Mouse (Mus musculus) limb, embryonic 10.5 days (tissue): ENCODE data around the gene Gtf2a1l. TPM values are rescaled to one million over a fixed set of nuclear protein-coding genes. Genes with fewer than 3 reads are reported as not detected.

Experiments
- DNase-seq: peaks from one replicate; pipeline ENCODE4 v3.0.0-alpha.2; 2017; ENCODE audit warnings: low spot score
- H3K27ac ChIP-seq: fragments of 300-500 bp; sonication (generic); 2 replicates; pipeline ENCODE4 v1.5.1; 2016; ENCODE audit warnings: mild to moderate bottlenecking
- H3K27me3 ChIP-seq: fragments of 300-500 bp; sonication (generic); 2 replicates; pipeline ENCODE4 v1.6.1; 2016; ENCODE audit warnings: low read depth, mild to moderate bottlenecking; ENCODE audit not compliant: poor library complexity, severe bottlenecking
- H3K36me3 ChIP-seq: fragments of 300-500 bp; sonication (generic); 2 replicates; pipeline ENCODE4 v1.6.1; 2016; ENCODE audit warnings: mild to moderate bottlenecking, moderate library complexity
- H3K4me1 ChIP-seq: fragments of 300-500 bp; sonication (generic); 2 replicates; pipeline ENCODE4 v1.6.1; 2016
- H3K4me3 ChIP-seq: fragments of 300-500 bp; sonication (generic); 2 replicates; pipeline ENCODE4 v1.5.1; 2016; ENCODE audit warnings: mild to moderate bottlenecking, moderate library complexity
- H3K9me3 ChIP-seq: fragments of 300-500 bp; sonication (generic); replicated peaks from 2 replicates; pipeline ENCODE4 v1.6.1; 2016; ENCODE audit warnings: mild to moderate bottlenecking
- WGBS: fragments of 180-500 bp; shearing (Covaris S2); methylation state at CpG from one replicate; pipeline ENCODE4 v1.1.7; 2016; 5-methylcytosine and 5-hydroxymethylcytosine counted together
- polyA plus RNA-seq: library from polyadenylated mRNA; unstranded; fragments of >200 nt; fragmentation: Nextera tagmentation; extraction: Ambion mirVana; gene quantifications from 2 replicates; pipeline ENCODE4 v1.2.1, GENCODE M21; 2016

Gene Gtf2a1l
- 0.24 and 0.38 TPM in 2 replicates for polyA plus RNA-seq

DNA sequence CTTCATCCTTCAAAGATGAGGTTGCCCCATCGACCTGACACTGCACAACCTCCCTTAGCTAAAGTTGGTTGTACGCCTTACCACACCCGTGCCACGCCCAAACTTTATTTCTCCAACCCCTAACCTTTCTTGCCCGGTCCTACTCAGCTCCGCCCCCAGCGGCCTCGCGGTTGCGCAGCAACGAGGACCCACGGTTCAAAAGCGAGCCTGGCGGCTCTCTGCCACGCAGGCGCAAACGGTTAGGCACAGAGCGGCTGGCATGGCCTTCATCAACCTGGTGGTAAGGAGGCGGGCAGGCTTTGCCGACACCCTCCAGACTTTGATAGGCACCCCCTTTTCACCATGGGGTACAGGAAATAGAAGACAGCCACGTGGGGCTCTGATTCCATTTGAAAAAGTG lies at the start of gene Gtf2a1l:
TSS of gene Gtf2a1l (plus strand) at position 209 of the 400 bp plus-strand sequence.
- peak; percentile 65 for DNase-seq
- Histone ChIP-seq H3K27me3 (no peaks in the 10 kb centered on the region), H3K4me1 (peaks cover 42% of the 10 kb centered on the region), H3K27ac (peak within 1 kb of the TSS; percentile 73), H3K4me3 (peak within 1 kb of the TSS; percentile 32; the same call in 1 of the 2 replicates), H3K9me3 (no peaks in the 10 kb centered on the region), H3K36me3 (no peaks in the 10 kb centered on the region)
- WGBS = 37% methylated on average over 21 of the region's 21 CpGs

DNA sequence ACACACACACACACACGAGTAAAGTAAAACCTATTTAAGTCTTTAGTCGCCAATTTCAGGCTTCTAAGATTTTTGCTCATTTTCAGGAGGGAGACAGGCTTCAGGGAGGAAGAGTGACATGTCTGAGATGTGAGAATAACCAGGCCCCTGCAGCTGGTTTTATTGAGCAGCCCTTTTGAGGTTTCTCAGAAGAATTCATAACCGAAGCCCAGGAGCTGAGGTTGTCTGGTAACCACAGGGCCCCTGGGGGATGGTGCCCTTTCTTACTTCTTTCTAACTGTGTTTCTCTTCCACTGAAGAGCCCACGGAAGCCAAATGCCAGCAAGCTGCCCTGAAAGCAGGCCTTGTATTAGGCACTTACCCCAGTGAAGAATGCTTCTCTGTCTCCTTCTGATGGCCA lies 47.5 kb upstream of the Gtf2a1l start:
- Histone ChIP-seq H3K9me3 (no peaks in the 10 kb centered on the region), H3K36me3 (peaks cover 29% of the 10 kb centered on the region), H3K4me3 (no peak overlapping the region), H3K4me1 (peaks cover 8% of the 10 kb centered on the region), H3K27ac (no peak overlapping the region), H3K27me3 (no peaks in the 10 kb centered on the region)
- 80% methylated on average over 4 of the region's 4 CpGs for WGBS
- DNase-seq = no peak

DNA sequence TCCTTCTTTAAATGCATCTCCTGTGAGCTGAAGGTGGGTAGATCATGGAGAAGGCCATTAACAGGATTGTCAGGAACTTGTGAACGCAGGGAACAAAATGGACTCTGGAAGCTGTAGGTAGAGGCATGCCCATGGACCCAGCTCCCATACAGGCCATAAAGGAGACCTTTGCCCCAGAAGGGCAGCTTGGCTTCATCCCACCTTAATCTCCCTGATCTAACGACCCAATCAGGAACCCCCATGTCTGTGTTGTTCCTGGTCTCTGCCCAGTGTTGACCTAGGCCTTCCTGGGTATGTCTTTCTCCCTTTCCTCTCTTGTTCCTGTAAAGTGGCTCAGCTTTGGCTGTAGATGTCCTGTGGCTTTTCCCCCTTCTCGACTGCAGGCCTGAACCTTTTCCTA lies 47.1 kb upstream of the Gtf2a1l start:
- no peak overlapping the region for H3K27ac ChIP-seq
- H3K27me3 ChIP-seq = no peaks in the 10 kb centered on the region
- peaks cover 12% of the 10 kb centered on the region for H3K4me1 ChIP-seq
- H3K4me3 ChIP-seq = no peak overlapping the region
- WGBS = 92% methylated on average over 3 of the region's 3 CpGs
- H3K9me3 ChIP-seq = no peaks in the 10 kb centered on the region
- no peak for DNase-seq
- peaks cover 29% of the 10 kb centered on the region for H3K36me3 ChIP-seq

DNA sequence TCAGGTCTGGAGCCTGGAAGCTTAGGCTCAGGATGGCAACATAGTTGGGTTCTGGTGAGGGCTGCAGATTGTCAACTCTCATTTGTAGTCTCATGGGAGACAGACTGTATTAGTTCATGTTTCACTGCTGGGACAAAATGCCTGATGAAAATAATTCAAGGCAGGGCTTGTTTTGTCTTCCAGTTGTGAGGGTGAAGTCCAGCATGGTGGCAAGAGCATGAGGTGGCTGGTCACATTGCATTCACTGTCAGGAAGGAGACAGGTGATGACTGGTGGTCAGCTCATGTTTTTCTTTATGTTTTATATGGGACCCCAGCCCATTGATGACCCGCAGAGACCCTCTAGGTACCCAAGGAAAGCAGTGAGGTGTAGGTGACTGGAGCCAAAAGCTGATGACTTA lies 45.7 kb upstream of the Gtf2a1l start:
- no peak overlapping the region for H3K4me3 ChIP-seq
- no peaks in the 10 kb centered on the region for H3K9me3 ChIP-seq
- DNase-seq = no peak
- H3K4me1 ChIP-seq = peaks cover 20% of the 10 kb centered on the region
- WGBS = 94% methylated on average over 1 of the region's 1 CpGs
- H3K27ac ChIP-seq = no peak overlapping the region
- H3K36me3 ChIP-seq = peaks cover 29% of the 10 kb centered on the region
- H3K27me3 ChIP-seq = no peaks in the 10 kb centered on the region

DNA sequence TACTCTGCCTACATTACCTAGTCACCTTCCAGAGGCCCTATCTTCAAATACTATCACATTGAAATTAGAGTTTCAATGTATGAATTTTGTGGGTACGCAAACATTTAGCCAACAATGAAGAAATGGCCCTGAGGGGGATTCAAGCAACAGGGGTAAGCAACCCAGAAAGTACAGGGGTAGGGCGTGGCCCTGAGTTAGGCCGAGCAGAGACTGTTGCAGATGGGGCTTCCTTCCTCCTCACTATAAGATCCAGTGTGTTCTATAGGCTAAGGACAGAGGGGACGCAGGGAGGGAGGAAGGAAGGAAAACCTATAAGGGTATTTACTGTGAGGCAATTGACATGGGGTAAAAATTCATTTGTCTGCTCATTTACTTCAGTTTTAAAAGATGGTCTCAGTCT lies 44.1 kb upstream of the Gtf2a1l start:
- WGBS = 90% methylated on average over 4 of the region's 4 CpGs
- Histone ChIP-seq H3K9me3 (no peaks in the 10 kb centered on the region), H3K27ac (no peak overlapping the region), H3K27me3 (no peaks in the 10 kb centered on the region), H3K4me3 (no peak overlapping the region), H3K36me3 (peaks cover 29% of the 10 kb centered on the region), H3K4me1 (peaks cover 29% of the 10 kb centered on the region)
- DNase-seq = no peak

DNA sequence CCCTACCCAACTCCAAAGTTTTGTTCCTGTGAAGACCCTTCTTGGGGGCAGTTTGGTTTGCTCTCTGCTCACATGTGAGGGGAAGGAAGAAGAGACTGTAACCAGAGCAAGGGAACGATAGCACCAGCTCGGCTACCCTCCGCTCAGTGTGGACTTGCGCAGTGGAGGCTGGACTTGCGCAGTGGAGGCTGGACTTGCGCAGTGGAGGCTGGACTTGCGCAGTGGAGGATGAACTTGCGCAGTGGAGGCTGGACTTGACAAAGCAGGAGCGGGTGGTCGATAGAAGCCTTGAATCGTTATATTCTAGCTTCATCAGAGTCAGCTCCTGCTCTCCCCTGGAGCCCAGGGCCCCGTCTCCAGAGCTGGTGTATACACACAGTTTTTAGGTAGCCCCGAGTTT lies 43.1 kb upstream of the Gtf2a1l start:
- Histone ChIP-seq H3K27ac (peak overlapping the region; percentile 51; the same call in 1 of the 2 replicates), H3K36me3 (peaks cover 27% of the 10 kb centered on the region), H3K27me3 (no peaks in the 10 kb centered on the region), H3K4me1 (peaks cover 39% of the 10 kb centered on the region), H3K9me3 (no peaks in the 10 kb centered on the region), H3K4me3 (no peak overlapping the region)
- no peak for DNase-seq
- WGBS = 92% methylated on average over 13 of the region's 13 CpGs

DNA sequence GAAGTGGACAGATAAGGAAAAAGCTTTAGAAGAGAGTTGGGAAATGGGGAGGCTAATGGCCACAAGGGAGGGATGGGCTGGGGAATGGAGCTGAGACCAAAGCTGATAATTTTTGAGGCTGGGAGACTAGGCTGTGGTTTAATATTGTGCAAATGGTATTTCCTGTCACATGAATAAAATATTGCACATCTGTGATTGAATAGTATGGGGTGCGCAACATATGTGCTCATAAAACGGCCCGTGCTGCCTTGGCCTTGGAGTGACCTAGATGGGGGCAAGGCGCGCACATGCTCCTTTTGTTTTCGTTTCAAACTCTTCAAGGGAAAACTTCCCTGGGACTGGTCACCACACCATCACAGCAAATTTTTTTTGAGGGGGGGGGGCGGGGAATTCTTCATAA lies 42.5 kb upstream of the Gtf2a1l start:
- H3K9me3 ChIP-seq = no peaks in the 10 kb centered on the region
- H3K4me1 ChIP-seq = peaks cover 41% of the 10 kb centered on the region
- H3K4me3 ChIP-seq = no peak overlapping the region
- no peak for DNase-seq
- H3K27me3 ChIP-seq = no peaks in the 10 kb centered on the region
- WGBS = 78% methylated on average over 7 of the region's 7 CpGs
- peaks cover 22% of the 10 kb centered on the region for H3K36me3 ChIP-seq
- H3K27ac ChIP-seq = peak overlapping the region; percentile 72

DNA sequence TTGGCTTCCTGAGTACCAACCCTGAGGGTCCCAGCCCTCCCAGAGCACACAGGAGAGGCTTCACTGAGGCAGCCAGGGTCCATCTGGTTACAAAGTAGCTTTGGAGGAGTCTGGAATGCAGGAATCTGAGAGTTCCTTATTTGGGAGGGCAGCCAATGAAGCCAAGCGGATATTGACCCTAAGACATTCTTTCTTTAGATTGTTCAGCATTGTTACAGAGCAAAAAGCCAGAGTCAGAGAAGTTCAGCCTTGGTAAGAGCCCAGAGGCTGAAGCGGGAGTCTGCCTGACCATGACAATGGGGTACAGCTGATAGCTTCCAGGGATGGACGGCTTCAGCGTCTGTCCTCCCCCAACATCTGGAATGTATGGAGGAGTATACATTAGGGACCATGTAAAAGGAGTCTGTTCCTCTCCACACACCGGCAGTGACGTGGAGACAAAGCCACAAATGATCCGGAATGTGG lies 42.1 kb upstream of the Gtf2a1l start:
- Histone ChIP-seq H3K27ac (peak overlapping the region; percentile 72), H3K9me3 (no peaks in the 10 kb centered on the region), H3K36me3 (peaks cover 19% of the 10 kb centered on the region), H3K4me1 (peaks cover 41% of the 10 kb centered on the region), H3K27me3 (no peaks in the 10 kb centered on the region), H3K4me3 (no peak overlapping the region)
- DNase-seq = peak; percentile 36
- 67% methylated on average over 7 of the region's 7 CpGs for WGBS

DNA sequence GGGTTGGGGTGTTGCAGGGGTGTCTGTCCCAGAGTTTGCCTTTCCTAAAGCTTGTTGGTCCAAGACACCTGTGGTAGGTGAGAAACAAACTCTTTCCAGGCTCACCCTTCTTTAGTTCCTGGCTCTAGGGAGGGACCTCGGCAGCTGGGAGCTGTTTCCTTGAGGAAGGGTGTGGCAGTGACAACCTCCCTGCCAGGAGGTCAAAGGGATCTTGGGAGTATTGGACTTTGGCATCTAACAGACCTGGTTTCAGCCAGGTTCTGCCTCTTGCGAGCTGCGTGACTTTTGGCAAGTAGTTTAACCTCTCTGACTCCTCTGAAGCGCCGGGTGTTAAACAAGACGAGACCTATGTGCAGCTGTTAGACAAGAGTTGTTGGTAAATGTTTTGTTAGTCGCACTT lies 41.3 kb upstream of the Gtf2a1l start:
- peaks cover 11% of the 10 kb centered on the region; the same call in 1 of the 2 replicates for H3K36me3 ChIP-seq
- no peaks in the 10 kb centered on the region for H3K9me3 ChIP-seq
- DNase-seq = peak; percentile 28
- H3K4me1 ChIP-seq = peaks cover 41% of the 10 kb centered on the region
- no peaks in the 10 kb centered on the region for H3K27me3 ChIP-seq
- 78% methylated on average over 7 of the region's 7 CpGs for WGBS
- peak overlapping the region; percentile 72; the same call in 1 of the 2 replicates for H3K27ac ChIP-seq
- no peak overlapping the region for H3K4me3 ChIP-seq

DNA sequence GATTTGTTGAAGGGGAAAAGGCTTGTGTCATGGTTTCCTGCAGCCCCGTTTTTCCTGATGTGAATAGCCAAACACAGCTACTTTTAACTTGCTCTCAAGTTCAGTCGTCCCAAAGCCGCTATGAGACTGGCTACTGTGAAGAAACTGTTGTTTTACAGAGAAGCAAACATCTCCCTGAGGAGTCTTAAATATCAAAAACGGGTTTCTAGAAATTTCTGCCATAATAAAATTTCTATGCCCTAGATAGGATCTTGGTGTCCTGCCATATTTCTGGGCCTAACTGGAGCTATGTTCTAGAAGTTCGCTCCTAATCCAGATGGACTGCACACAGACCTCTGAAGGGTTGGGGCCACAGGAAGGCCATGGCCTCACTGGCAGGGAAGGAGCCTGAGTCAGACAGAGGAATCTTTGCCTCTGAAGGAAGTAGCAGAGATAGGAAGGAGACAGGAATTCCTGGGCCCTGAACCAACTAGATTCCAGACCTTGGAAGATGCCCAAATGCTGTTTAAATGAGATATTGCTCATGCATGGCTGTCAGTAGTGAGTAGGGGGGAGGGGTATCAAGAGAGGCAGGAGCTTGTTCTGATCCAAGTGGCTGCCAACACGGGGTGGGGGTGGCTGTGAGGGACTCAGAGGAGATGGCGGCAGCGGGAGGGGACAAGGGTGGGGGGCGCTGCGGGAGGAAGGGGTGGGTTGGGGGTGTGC lies 39.6 kb upstream of the Gtf2a1l start:
- peaks cover 41% of the 10 kb centered on the region for H3K4me1 ChIP-seq
- no peaks in the 10 kb centered on the region for H3K9me3 ChIP-seq
- WGBS = 65% methylated on average over 10 of the region's 10 CpGs
- H3K36me3 ChIP-seq = peaks cover 3% of the 10 kb centered on the region; the same call in 1 of the 2 replicates
- peak; percentile 17 for DNase-seq
- H3K27ac ChIP-seq = peak overlapping the region; percentile 70
- no peaks in the 10 kb centered on the region for H3K27me3 ChIP-seq
- no peak overlapping the region for H3K4me3 ChIP-seq

DNA sequence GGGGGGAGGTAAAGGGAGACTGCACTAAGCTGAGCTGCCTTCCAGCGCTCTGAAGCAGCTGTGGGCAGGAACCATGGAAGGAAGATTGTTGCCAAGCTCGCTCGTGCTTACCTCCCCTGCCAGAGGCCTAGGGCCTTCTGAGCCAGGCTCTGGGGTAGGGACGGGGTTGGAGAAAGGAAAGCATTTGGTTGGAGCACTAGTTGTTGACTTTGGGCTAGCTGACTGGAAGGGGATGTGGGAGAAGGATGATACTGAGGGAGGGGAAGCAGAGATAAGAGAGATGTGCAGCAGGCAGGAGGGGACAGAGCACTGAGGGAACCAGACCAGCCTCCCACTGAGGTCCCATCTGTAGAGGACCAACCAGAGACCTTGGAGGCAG lies 39.1 kb upstream of the Gtf2a1l start:
- Histone ChIP-seq H3K4me3 (no peak overlapping the region), H3K36me3 (no peaks in the 10 kb centered on the region), H3K9me3 (no peaks in the 10 kb centered on the region), H3K27ac (peak overlapping the region; percentile 70), H3K27me3 (no peaks in the 10 kb centered on the region), H3K4me1 (peaks cover 41% of the 10 kb centered on the region)
- peak; percentile 29 for DNase-seq
- 53% methylated on average over 4 of the region's 4 CpGs for WGBS

DNA sequence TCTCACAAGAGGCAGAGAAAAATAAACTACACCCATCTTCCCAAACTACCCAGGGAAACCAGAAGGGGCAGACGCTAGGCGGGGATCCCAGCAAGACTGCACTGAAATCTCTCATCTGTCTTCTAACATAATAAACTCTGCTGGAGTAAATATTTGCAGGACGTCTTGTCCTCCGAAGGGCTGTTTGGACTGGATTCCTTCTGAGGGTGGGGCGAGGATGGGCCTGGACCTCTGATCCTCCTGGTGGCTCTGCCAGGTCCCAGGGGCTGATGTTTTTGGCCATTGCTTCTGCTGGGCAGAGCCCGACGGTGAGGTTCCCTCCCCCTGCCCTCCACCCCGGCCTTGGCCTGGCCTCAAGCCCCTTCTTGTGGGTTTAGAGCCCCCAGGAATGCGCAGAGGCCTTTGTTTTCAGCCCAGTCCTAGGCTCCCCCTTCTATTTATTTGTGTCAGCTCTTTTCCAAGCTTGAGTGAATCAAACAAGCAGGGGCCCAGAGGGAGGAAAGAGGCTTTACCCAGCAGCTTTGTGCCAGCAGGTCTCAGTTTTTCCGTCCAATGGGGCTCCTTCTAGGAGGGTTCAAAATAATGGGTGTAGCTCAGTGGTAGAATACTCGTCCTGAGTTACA lies 38.4 kb upstream of the Gtf2a1l start:
- H3K27me3 ChIP-seq = no peaks in the 10 kb centered on the region
- WGBS = 37% methylated on average over 11 of the region's 11 CpGs
- peaks cover 41% of the 10 kb centered on the region for H3K4me1 ChIP-seq
- H3K36me3 ChIP-seq = 0 out of 2 replicates have a peak, but pooled peaks cover under 1% of the 10 kb centered on the region
- H3K9me3 ChIP-seq = no peaks in the 10 kb centered on the region
- peak overlapping the region; percentile 66; the same call in 1 of the 2 replicates for H3K27ac ChIP-seq
- DNase-seq = peak; percentile 18
- no peak overlapping the region for H3K4me3 ChIP-seq

DNA sequence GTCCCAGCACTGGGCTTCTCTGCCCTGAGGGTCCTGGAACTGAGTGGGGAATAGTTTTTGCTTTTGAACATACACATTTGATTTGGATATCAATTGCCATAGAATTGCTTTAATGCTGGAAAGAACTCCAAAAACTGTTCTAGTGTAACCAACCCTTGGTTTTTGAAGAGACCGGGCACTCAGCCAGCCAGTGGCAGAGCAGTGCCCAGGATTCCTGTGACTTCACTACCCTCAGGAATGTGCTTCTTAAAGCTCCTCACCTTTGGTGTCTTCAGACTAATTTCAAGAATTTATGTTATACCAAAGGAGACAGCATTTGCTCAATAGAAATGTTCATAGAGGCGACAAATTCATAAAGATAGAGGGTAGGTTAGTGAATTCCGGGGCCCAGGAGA lies 37.9 kb upstream of the Gtf2a1l start:
- H3K4me3 ChIP-seq = no peak overlapping the region
- H3K27ac ChIP-seq = 0 out of 2 replicates have a peak overlapping the region, but pooled peaks have one; percentile 66
- H3K9me3 ChIP-seq = no peaks in the 10 kb centered on the region
- H3K27me3 ChIP-seq = no peaks in the 10 kb centered on the region
- peaks cover 5% of the 10 kb centered on the region for H3K36me3 ChIP-seq
- WGBS = 89% methylated on average over 3 of the region's 3 CpGs
- peaks cover 37% of the 10 kb centered on the region for H3K4me1 ChIP-seq
- DNase-seq = peak; percentile 25
